Mouse (Mus musculus) cortical plate, adult 2 months (tissue): ENCODE results near the gene Tbc1d25. TPM values are rescaled to one million over a fixed set of nuclear protein-coding genes. Genes with fewer than 3 reads are reported as not detected.

Source experiments
- H3K27ac ChIP-seq: fragments of 200-500 bp; 2 replicates; pipeline ENCODE4 v1.5.1; 2012; ENCODE audit warnings: low read length, control low read depth, inconsistent platforms; ENCODE audit not compliant: insufficient read depth
- H3K4me1 ChIP-seq: fragments of 200-500 bp; 2 replicates; pipeline ENCODE4 v1.6.1; 2011; ENCODE audit warnings: low read length; ENCODE audit not compliant: control insufficient read depth, insufficient read depth
- H3K4me3 ChIP-seq: fragments of 200-500 bp; 2 replicates; pipeline ENCODE4 v1.5.1; 2011; ENCODE audit warnings: mild to moderate bottlenecking, low read length, control low read depth; ENCODE audit not compliant: insufficient read depth
- CTCF ChIP-seq: fragments of 200-500 bp; IDR thresholded peaks from 2 replicates; pipeline ENCODE4 v1.5.1; 2011; ENCODE audit warnings: mild to moderate bottlenecking, control low read depth, low read length; ENCODE audit not compliant: insufficient read depth; ENCODE audit errors: extremely low read depth
- POLR2A ChIP-seq: fragments of 200-500 bp; IDR thresholded peaks from 2 replicates; pipeline ENCODE4 v1.6.1; 2011; ENCODE audit warnings: mild to moderate bottlenecking, low read length, control low read depth; ENCODE audit not compliant: insufficient read depth; ENCODE audit errors: extremely low read depth
- polyA plus RNA-seq: library from polyadenylated mRNA; depleted of rRNA; stranded (reverse); fragments of >200 nt; gene quantifications from 2 replicates; pipeline ENCODE4 v1.2.3, GENCODE M21; 2012; rRNA removed

The Tbc1d25 gene
- polyA plus RNA-seq, 1 experiment, result 19.8 TPM

DNA sequence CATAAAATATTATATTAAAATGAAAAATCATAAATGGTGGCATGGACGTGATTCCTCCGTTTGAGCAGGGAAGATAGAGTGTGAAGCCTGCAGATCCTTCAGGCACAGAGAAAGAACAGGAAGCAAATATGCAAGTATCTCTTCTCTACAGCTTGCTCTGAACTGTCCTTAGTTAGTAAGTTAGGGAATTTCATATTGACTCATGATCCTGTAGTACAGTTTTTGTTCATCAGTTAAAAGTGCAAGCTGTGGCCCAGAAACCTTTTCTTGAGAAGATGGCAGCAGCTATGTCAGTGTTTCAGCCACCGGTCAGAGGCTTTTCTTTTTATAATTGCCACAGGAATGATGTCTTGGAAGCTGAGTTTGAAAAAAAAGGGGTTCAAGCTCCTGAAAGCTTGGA is 71.0 kb downstream of the Tbc1d25 start:
- Histone ChIP-seq H3K4me3 (no peak overlapping the region), H3K27ac (no peak overlapping the region), H3K4me1 (no peaks in the 10 kb centered on the region)
- TF ChIP-seq POLR2A (no peak), CTCF (no peak)

Other genes with a start within 250 kb of the Tbc1d25 start
- gene Eras, start 247.6 kb downstream of the Tbc1d25 start, polyA plus RNA-seq, result not detected in 2 replicates
- 70.7 and 78.0 TPM in 2 replicates for gene Hdac6, start 228.3 kb downstream of the Tbc1d25 start, polyA plus RNA-seq
- gene Gata1, start 198.1 kb downstream of the Tbc1d25 start, polyA plus RNA-seq, result not detected in 2 replicates
- gene Glod5, start 157.7 kb downstream of the Tbc1d25 start, polyA plus RNA-seq, result 0.65 and 1.1 TPM in 2 replicates
- 25.5 and 26.1 TPM in 2 replicates for gene Suv39h1, start 101.4 kb downstream of the Tbc1d25 start, polyA plus RNA-seq
- gene Was, start 85.7 kb downstream of the Tbc1d25 start, polyA plus RNA-seq, result 1.7 and 1.9 TPM in 2 replicates
- gene Wdr13, start 43.3 kb downstream of the Tbc1d25 start, polyA plus RNA-seq, result 203 and 219 TPM in 2 replicates
- gene Rbm3, start 30.3 kb downstream of the Tbc1d25 start, polyA plus RNA-seq, result 193 and 207 TPM in 2 replicates
- 26.0 and 30.8 TPM in 2 replicates for gene Ebp, start 17.3 kb upstream of the Tbc1d25 start, polyA plus RNA-seq
- gene Porcn, start 30.3 kb upstream of the Tbc1d25 start, polyA plus RNA-seq, result 129 and 134 TPM in 2 replicates
- gene Ftsj1, start 76.2 kb upstream of the Tbc1d25 start, polyA plus RNA-seq, result 32.0 and 34.2 TPM in 2 replicates
- gene Slc38a5, start 95.0 kb upstream of the Tbc1d25 start, polyA plus RNA-seq, result 9.8 and 11.1 TPM in 2 replicates
- not detected in 2 replicates for gene Ssxb10, start 151.2 kb upstream of the Tbc1d25 start, polyA plus RNA-seq
- gene Ssxb9, start 190.8 kb upstream of the Tbc1d25 start, polyA plus RNA-seq, result not detected in 2 replicates
- not detected in 2 replicates for gene Ssxb1, start 237.1 kb upstream of the Tbc1d25 start, polyA plus RNA-seq